ENCODE assay signal across 21 mouse cellular contexts in the genomic region with DNA sequence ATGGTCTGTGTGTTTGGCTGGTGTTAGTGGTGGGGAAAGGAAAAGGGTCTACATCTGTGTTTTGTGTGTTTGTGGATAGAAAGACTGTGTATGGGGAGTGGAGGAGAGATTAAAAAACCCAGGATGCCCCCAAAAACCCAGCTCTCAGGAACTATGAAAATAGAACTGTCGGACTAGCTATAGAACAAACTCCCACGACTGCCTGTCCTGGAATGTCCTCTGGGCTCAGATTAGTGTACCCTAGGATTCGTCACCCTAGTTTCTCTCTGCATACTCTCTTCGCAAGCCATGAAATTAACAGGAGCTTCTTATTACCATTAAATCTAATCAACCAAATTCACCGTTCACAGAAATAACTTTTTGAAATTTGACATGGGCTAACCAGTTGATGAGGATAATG.
"Had no signal": no experiment of that assay in that cellular context is flagged by ENCODE, and none has a peak within 500 bp of the region (broad histone marks: within the 10 kb centered on the region; RNA-seq: fewer than 3 reads in every experiment).

No protein-coding gene starts in this region.

- H3K27ac ChIP-seq: heart, embryonic 10.5 days; hindbrain, embryonic 10.5 days; hindbrain, embryonic 12.5 days; hindbrain, embryonic 14.5 days; intestine, embryonic 15.5 days; layer of hippocampus, adult 2 months; left cerebral cortex, adult 2 months; limb, embryonic 10.5 days; limb, embryonic 12.5 days; liver, embryonic 13.5 days; liver, embryonic 15.5 days had no signal

- DNase-seq: gastrocnemius, postnatal 14 days; gastrocnemius, postnatal 36 days; heart, adult 18-20 months; heart, postnatal 10 days; heart, postnatal 4 days; kidney, postnatal 10 days; kidney, postnatal 25 days; kidney, postnatal 4 days; liver; liver, embryonic 13.5 days had no signal

- H3K36me3 ChIP-seq: heart, embryonic 10.5 days; heart, embryonic 12.5 days; hindbrain, embryonic 10.5 days; hindbrain, embryonic 12.5 days; intestine, embryonic 15.5 days; limb, embryonic 10.5 days; limb, embryonic 12.5 days; liver, embryonic 13.5 days; liver, embryonic 15.5 days had no signal

- H3K27me3 ChIP-seq: heart, embryonic 12.5 days; hindbrain, embryonic 12.5 days; intestine, embryonic 15.5 days; limb, embryonic 12.5 days; liver, embryonic 13.5 days; liver, embryonic 15.5 days had no signal

- H3K4me1 ChIP-seq: heart, embryonic 10.5 days; heart, embryonic 12.5 days; hindbrain, embryonic 10.5 days; hindbrain, embryonic 12.5 days; intestine, embryonic 15.5 days; limb, embryonic 10.5 days; limb, embryonic 12.5 days; liver, embryonic 13.5 days; liver, embryonic 15.5 days had no signal

- H3K4me3 ChIP-seq: heart, embryonic 10.5 days; heart, embryonic 12.5 days; hindbrain, embryonic 10.5 days; hindbrain, embryonic 12.5 days; intestine, embryonic 15.5 days; layer of hippocampus, adult 2 months; left cerebral cortex, adult 2 months; limb, embryonic 10.5 days; limb, embryonic 12.5 days; liver, embryonic 13.5 days; liver, embryonic 15.5 days had no signal
